Mouse (Mus musculus) limb, embryonic 12.5 days (tissue): ENCODE measurements around the gene Fbxl20. TPM values are rescaled to one million over a fixed set of nuclear protein-coding genes. Genes with fewer than 3 reads are reported as not detected.

Source experiments
- ATAC-seq: fragments of 200-750 bp; cut with Nextera tagmentation; 2 replicates; pipeline ENCODE4 v1.8.0; 2017; ENCODE audit warnings: low read depth, moderate TSS enrichment; ENCODE audit not compliant: insufficient number of reproducible peaks, insufficient read depth, low FRiP score, low TSS enrichment
- H3K27ac ChIP-seq: fragments of 300-500 bp; sonication (generic); 2 replicates; pipeline ENCODE4 v1.5.1; 2016; ENCODE audit warnings: mild to moderate bottlenecking, moderate library complexity
- H3K27me3 ChIP-seq: fragments of 300-500 bp; sonication (generic); 2 replicates; pipeline ENCODE4 v1.6.1; 2016; ENCODE audit warnings: mild to moderate bottlenecking, moderate library complexity
- H3K36me3 ChIP-seq: fragments of 300-500 bp; sonication (generic); 2 replicates; pipeline ENCODE4 v1.6.1; 2016; ENCODE audit warnings: mild to moderate bottlenecking, moderate library complexity
- H3K4me1 ChIP-seq: fragments of 300-500 bp; sonication (generic); replicated peaks from 2 replicates; pipeline ENCODE4 v1.6.1; 2016
- H3K4me2 ChIP-seq: fragments of 300-500 bp; sonication (generic); 2 replicates; pipeline ENCODE4 v1.6.1; 2016; ENCODE audit warnings: mild to moderate bottlenecking, moderate library complexity
- H3K4me3 ChIP-seq: fragments of 300-500 bp; sonication (generic); replicated peaks from 2 replicates; pipeline ENCODE4 v1.5.1; 2016; ENCODE audit warnings: mild to moderate bottlenecking
- H3K9ac ChIP-seq: fragments of 300-500 bp; sonication (generic); replicated peaks from 2 replicates; pipeline ENCODE4 v1.6.1; 2016; ENCODE audit warnings: mild to moderate bottlenecking, moderate library complexity
- H3K9me3 ChIP-seq: fragments of 300-500 bp; sonication (generic); 2 replicates; pipeline ENCODE4 v1.6.1; 2016; ENCODE audit warnings: mild to moderate bottlenecking, moderate library complexity
- WGBS: fragments of 180-500 bp; shearing (Covaris S2); methylation state at CpG from one replicate; pipeline ENCODE4 v1.1.7; 2016; 5-methylcytosine and 5-hydroxymethylcytosine counted together
- polyA plus RNA-seq: library from polyadenylated mRNA; unstranded; fragments of >200 nt; fragmentation: Nextera tagmentation; extraction: Ambion mirVana; gene quantifications from 2 replicates; pipeline ENCODE4 v1.2.1, GENCODE M21; 2016

The Fbxl20 gene
- polyA plus RNA-seq, 1 experiment from 2014 or later = 25.9 TPM

GRCm38 (mm10) chr11:98047745-98048144 is 102.5 kb downstream of the Fbxl20 start:
- no peak overlapping the region for H3K4me3 ChIP-seq
- H3K9ac ChIP-seq = no peak overlapping the region
- no peak overlapping the region for H3K4me2 ChIP-seq
- 82% methylated on average over 4 of the region's 4 CpGs for WGBS
- H3K9me3 ChIP-seq = no peaks in the 10 kb centered on the region
- ATAC-seq = no peak
- H3K4me1 ChIP-seq = peaks cover 17% of the 10 kb centered on the region
- peaks cover 67% of the 10 kb centered on the region for H3K27me3 ChIP-seq
- H3K27ac ChIP-seq = no peak overlapping the region
- no peaks in the 10 kb centered on the region for H3K36me3 ChIP-seq

- ATAC-seq = no peak
- peaks cover 54% of the 10 kb centered on the region for H3K27me3 ChIP-seq
- no peaks in the 10 kb centered on the region for H3K36me3 ChIP-seq
- no peak overlapping the region for H3K4me3 ChIP-seq
- WGBS = 61% methylated on average over 1 of the region's 1 CpGs
- no peak overlapping the region for H3K27ac ChIP-seq
- no peaks in the 10 kb centered on the region for H3K9me3 ChIP-seq
- peaks cover 10% of the 10 kb centered on the region; the same call in 1 of the 2 replicates for H3K4me1 ChIP-seq
- H3K9ac ChIP-seq = no peak overlapping the region
- no peak overlapping the region for H3K4me2 ChIP-seq
Measured at GRCm38 (mm10) chr11:98046466-98046865, 103.7 kb downstream of the Fbxl20 start.

DNA sequence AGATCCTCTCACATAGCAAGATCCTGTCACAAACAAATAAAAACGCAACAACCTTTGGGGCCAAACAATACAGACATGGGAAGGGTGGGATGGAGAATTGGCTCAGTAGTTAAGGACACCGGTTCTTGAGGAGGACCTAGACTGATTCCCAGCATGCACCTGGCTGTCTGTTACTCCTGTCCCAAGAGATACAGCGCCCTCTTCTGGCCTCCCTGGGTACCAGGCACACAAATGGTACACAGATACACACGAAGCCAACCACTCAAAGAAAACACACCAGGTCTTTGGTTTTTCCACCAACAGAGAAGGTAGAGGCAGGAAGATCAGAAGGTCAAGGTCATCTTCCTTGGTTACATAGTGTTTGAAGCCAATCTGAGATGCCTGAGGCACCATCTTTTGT is 104.6 kb downstream of the Fbxl20 start:
- no peak overlapping the region for H3K27ac ChIP-seq
- no peaks in the 10 kb centered on the region for H3K36me3 ChIP-seq
- no peak overlapping the region for H3K4me3 ChIP-seq
- peaks cover 46% of the 10 kb centered on the region for H3K27me3 ChIP-seq
- no peak overlapping the region for H3K9ac ChIP-seq
- WGBS = 71% methylated on average over 4 of the region's 4 CpGs
- H3K4me1 ChIP-seq = 0 out of 2 replicates have a peak, but pooled peaks cover 4% of the 10 kb centered on the region
- H3K9me3 ChIP-seq = no peaks in the 10 kb centered on the region
- H3K4me2 ChIP-seq = no peak overlapping the region
- ATAC-seq = no peak

- no peak overlapping the region for H3K4me2 ChIP-seq
- no peaks in the 10 kb centered on the region for H3K4me1 ChIP-seq
- ATAC-seq = no peak
- WGBS = 74% methylated on average over 5 of the region's 5 CpGs
- no peak overlapping the region for H3K27ac ChIP-seq
- no peaks in the 10 kb centered on the region for H3K36me3 ChIP-seq
- no peak overlapping the region for H3K4me3 ChIP-seq
- peaks cover 30% of the 10 kb centered on the region for H3K27me3 ChIP-seq
- no peak overlapping the region for H3K9ac ChIP-seq
- H3K9me3 ChIP-seq = no peaks in the 10 kb centered on the region
Measured at GRCm38 (mm10) chr11:98044074-98044473, 106.1 kb downstream of the Fbxl20 start.

DNA sequence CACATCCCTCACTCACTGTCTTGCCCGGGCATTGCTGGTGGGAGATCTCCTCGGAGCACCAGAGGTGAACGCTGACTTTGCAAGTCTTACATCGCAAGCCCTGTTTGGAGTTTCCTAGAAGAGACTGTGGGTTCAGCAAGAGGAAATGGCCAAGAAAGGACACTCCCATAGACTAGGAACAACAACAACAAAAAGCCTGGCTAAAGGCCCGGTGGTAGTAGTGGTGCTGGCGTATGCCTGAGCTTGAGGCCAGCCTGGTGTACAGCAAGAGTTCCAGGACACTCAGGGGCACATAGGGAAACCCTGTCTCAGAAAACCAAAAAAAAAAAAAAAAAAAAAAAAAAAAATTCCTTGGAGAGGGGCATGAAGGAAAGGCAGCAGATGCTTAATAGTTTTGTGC is 107.5 kb downstream of the Fbxl20 start:
- Histone ChIP-seq H3K27me3 (peaks cover 23% of the 10 kb centered on the region), H3K9me3 (no peaks in the 10 kb centered on the region), H3K9ac (no peak overlapping the region), H3K36me3 (no peaks in the 10 kb centered on the region), H3K4me1 (no peaks in the 10 kb centered on the region), H3K4me3 (no peak overlapping the region), H3K27ac (no peak overlapping the region), H3K4me2 (no peak overlapping the region)
- 86% methylated on average over 6 of the region's 6 CpGs for WGBS
- ATAC-seq = no peak

DNA sequence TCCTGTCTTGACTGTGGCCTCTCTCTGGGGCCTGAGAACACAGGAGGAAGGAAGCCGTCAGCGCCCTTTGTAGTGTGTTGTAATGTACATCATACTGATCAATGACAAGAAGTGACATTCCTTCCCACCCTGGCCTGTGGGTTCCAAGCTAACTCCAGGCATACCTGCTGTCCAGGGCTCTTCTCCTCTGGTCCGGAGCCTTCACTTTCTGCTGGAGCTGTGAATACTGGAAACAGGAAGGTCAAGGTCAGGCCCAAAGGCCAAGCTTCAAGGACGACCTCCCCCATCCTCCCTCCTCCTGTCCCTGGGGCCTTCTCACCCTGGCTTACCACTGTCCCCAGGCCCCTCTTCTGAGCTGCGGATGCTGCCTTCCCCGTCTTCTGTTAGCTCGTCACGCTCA is 109.2 kb downstream of the Fbxl20 start:
- H3K4me3 ChIP-seq = no peak overlapping the region
- peaks cover 35% of the 10 kb centered on the region for H3K27me3 ChIP-seq
- 72% methylated on average over 8 of the region's 8 CpGs for WGBS
- no peaks in the 10 kb centered on the region for H3K9me3 ChIP-seq
- no peak overlapping the region for H3K9ac ChIP-seq
- no peak for ATAC-seq
- no peak overlapping the region for H3K27ac ChIP-seq
- H3K4me1 ChIP-seq = peaks cover 7% of the 10 kb centered on the region
- H3K36me3 ChIP-seq = no peaks in the 10 kb centered on the region
- H3K4me2 ChIP-seq = no peak overlapping the region

GRCm38 (mm10) chr11:98037871-98038270 is 112.3 kb downstream of the Fbxl20 start:
- Histone ChIP-seq H3K9ac (no peak overlapping the region), H3K9me3 (no peaks in the 10 kb centered on the region), H3K4me1 (peaks cover 20% of the 10 kb centered on the region), H3K4me3 (no peak overlapping the region), H3K27ac (no peak overlapping the region), H3K36me3 (no peaks in the 10 kb centered on the region), H3K4me2 (no peak overlapping the region), H3K27me3 (peaks cover 41% of the 10 kb centered on the region)
- 64% methylated on average over 14 of the region's 14 CpGs for WGBS
- ATAC-seq = no peak

- Histone ChIP-seq H3K27me3 (peaks cover 41% of the 10 kb centered on the region), H3K36me3 (peaks cover 4% of the 10 kb centered on the region), H3K9me3 (no peaks in the 10 kb centered on the region), H3K4me1 (peaks cover 20% of the 10 kb centered on the region), H3K9ac (peak overlapping the region; percentile 46), H3K27ac (no peak overlapping the region), H3K4me2 (peak overlapping the region; percentile 74), H3K4me3 (peak overlapping the region; percentile 35)
- no peak for ATAC-seq
- under 1% methylated on average over 27 of the region's 27 CpGs for WGBS
Measured at GRCm38 (mm10) chr11:98035977-98036377, 114.2 kb downstream of the Fbxl20 start.

DNA sequence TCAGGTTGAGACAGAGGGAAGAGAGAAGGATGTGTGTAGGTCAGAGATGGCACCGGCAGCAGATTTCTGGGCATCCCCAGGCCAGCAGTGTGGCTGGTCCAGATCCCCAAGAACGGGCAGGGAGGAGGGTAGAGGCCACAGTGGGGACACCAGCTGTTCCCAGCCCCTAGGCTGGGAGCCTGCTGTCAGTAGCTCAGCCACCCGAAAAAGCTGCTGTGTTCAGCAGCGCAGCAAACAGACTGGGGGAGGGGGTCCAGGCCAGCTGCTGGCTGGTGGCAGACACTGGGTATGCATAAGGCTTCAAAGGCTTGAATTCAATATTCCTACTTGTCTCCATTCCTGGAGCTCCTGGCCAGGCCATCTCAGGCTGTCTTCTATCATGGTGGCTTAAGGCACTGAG is 115.4 kb downstream of the Fbxl20 start:
- H3K9me3 ChIP-seq = no peaks in the 10 kb centered on the region
- peaks cover 41% of the 10 kb centered on the region for H3K27me3 ChIP-seq
- H3K36me3 ChIP-seq = peaks cover 15% of the 10 kb centered on the region
- WGBS = 24% methylated on average over 4 of the region's 4 CpGs
- ATAC-seq = peak; percentile 40; the same call in 1 of the 2 replicates
- H3K4me1 ChIP-seq = peaks cover 20% of the 10 kb centered on the region
- H3K27ac ChIP-seq = no peak overlapping the region
- no peak overlapping the region; the same call in 1 of the 2 replicates for H3K4me3 ChIP-seq
- H3K4me2 ChIP-seq = no peak overlapping the region
- no peak overlapping the region for H3K9ac ChIP-seq

GRCm38 (mm10) chr11:98034061-98034460 is 116.1 kb downstream of the Fbxl20 start:
- H3K36me3 ChIP-seq = peaks cover 23% of the 10 kb centered on the region
- no peak overlapping the region for H3K4me3 ChIP-seq
- no peak overlapping the region for H3K9ac ChIP-seq
- no peak overlapping the region for H3K27ac ChIP-seq
- ATAC-seq = no peak
- peaks cover 41% of the 10 kb centered on the region for H3K27me3 ChIP-seq
- WGBS = 89% methylated on average over 5 of the region's 5 CpGs
- H3K4me1 ChIP-seq = peaks cover 20% of the 10 kb centered on the region
- no peaks in the 10 kb centered on the region for H3K9me3 ChIP-seq
- no peak overlapping the region for H3K4me2 ChIP-seq
